Mouse (Mus musculus): ENCODE data around the gene Rassf5.

- TF ChIP-seq EP300 (IDR thresholded peaks at IDR 0.05) (no peak), CTCF (IDR thresholded peaks at IDR 0.05) (no peak)
These were observed 33.4 kb downstream of the Rassf5 start for GRCm38 (mm10) chr1:131211655-131212054.

Measured in lung, postnatal 0 days (tissue).